ENCODE assay signal across 18 mouse cellular contexts in the genomic region with DNA sequence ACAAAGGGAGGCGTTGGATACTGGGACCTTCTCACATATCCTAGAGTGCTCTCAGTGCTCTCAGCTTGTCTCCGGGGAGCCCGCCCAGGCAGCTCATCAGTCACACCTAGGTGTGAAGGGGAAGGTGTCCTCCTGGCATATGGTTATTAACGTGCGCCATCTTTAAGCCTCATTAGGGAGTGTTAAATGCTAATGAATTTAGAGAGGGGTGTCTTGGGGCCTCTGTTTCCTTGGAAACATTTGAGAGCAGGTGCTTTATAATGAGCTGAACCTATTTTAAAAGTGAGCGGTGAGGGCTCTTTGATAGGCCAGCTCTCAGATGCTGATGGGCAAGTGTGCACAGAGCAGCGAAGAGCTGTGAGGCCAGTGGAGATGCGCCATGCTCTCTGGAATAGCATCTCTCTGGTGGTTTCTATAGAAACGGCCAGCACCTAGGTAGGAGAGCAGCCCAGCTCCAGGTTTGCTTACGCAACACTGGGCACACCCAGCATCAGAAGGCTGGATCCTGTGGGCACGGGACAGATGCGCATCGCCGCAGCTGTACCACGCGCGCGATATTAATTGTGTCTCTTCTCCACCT. TPM values are rescaled to one million over a fixed set of nuclear protein-coding genes. Genes with fewer than 3 reads are reported as not detected.
DNase-seq lines count a peak whose midpoint lies in the region; ATAC-seq and TF ChIP-seq lines count a peak whose summit lies in the region.
"Had no signal": no experiment of that assay in that cellular context is flagged by ENCODE, and none has a peak within 500 bp of the region (broad histone marks: within the 10 kb centered on the region; RNA-seq: fewer than 3 reads in every experiment).

No protein-coding gene starts in this region.

- no peak for DNase-seq in forebrain, embryonic 11.5 days (ENCODE audit: low spot score)
- DNase-seq in forebrain, embryonic 10.5 days (ENCODE audit: extremely low spot score, low spot score): no peak
- peak; percentile 33 for DNase-seq in right cerebral cortex, postnatal 25 days
- DNase-seq in right cerebral cortex, postnatal 10 days (ENCODE audit: low spot score in 2 of 2): no peak
- peak; percentile 44 for DNase-seq in hindbrain, postnatal 0 days (ENCODE audit: low spot score)
- no peak for DNase-seq in kidney, adult 11 months
- DNase-seq in gastrocnemius, adult 8-10 months (ENCODE audit: low spot score in 2 of 2): no peak
- DNase-seq: adrenal gland, postnatal 36 days; cerebellum, adult 11-12 months; kidney, adult 2 months; layer of hippocampus, postnatal 36 days; liver, embryonic 13.5 days; thymus, adult 18-20 months had no signal

- TF ChIP-seq CTCF in hindbrain, postnatal 0 days (IDR thresholded peaks at IDR 0.05; ENCODE audit: low read depth): no peak

- no peaks in the 10 kb centered on the region for H3K27me3 ChIP-seq in forebrain, embryonic 11.5 days (ENCODE audit: control insufficient read depth, insufficient read depth, low read length)
- H3K27me3 ChIP-seq in forebrain, embryonic 10.5 days (ENCODE audit: poor library complexity, severe bottlenecking): no peaks in the 10 kb centered on the region
- H3K27me3 ChIP-seq in hindbrain, postnatal 0 days (ENCODE audit: insufficient read depth, low read length): no peaks in the 10 kb centered on the region
- H3K27me3 ChIP-seq: heart, embryonic 13.5 days; liver, embryonic 13.5 days had no signal

- H3K9me3 ChIP-seq in forebrain, embryonic 11.5 days (ENCODE audit: control insufficient read depth, low read length): no peaks in the 10 kb centered on the region
- H3K9me3 ChIP-seq in forebrain, embryonic 10.5 days: no peaks in the 10 kb centered on the region
- H3K9me3 ChIP-seq in hindbrain, postnatal 0 days (ENCODE audit: low read length): no peaks in the 10 kb centered on the region
- H3K9me3 ChIP-seq: heart, embryonic 13.5 days; limb, embryonic 10.5 days; liver, embryonic 13.5 days had no signal

- peak; percentile 71 for ATAC-seq in forebrain, embryonic 11.5 days (replicated peaks; ENCODE audit: low FRiP score)
- peak; percentile 73 for ATAC-seq in hindbrain, postnatal 0 days
- no peak for ATAC-seq in granulocyte monocyte progenitor cell, adult 5-6 weeks (replicated peaks; ENCODE audit: poor library complexity, severe bottlenecking)
- ATAC-seq: lung, postnatal 0 days had no signal

- H3K27ac ChIP-seq in forebrain, embryonic 11.5 days (ENCODE audit: low read depth, low read length): no peak overlapping the region; the same call in 1 of the 2 replicates
- no peak overlapping the region for H3K27ac ChIP-seq in forebrain, embryonic 10.5 days
- no peak overlapping the region for H3K27ac ChIP-seq in hindbrain, postnatal 0 days
- H3K27ac ChIP-seq: heart, embryonic 13.5 days; limb, embryonic 10.5 days; liver, embryonic 13.5 days had no signal

- no peak overlapping the region for H3K4me3 ChIP-seq in forebrain, embryonic 11.5 days (ENCODE audit: low read depth, low read length)
- no peak overlapping the region for H3K4me3 ChIP-seq in forebrain, embryonic 10.5 days
- no peak overlapping the region for H3K4me3 ChIP-seq in hindbrain, postnatal 0 days (ENCODE audit: low read length)
- H3K4me3 ChIP-seq: heart, embryonic 13.5 days; limb, embryonic 10.5 days; liver, embryonic 13.5 days had no signal

- WGBS in forebrain, embryonic 11.5 days: 74% methylated on average over 18 of the region's 18 CpGs
- WGBS in forebrain, embryonic 10.5 days: 86% methylated on average over 18 of the region's 18 CpGs
- WGBS in hindbrain, postnatal 0 days: 52% methylated on average over 18 of the region's 18 CpGs

- H3K9ac ChIP-seq in forebrain, embryonic 11.5 days (ENCODE audit: low read length): no peak overlapping the region
- H3K9ac ChIP-seq in hindbrain, postnatal 0 days (replicated peaks; ENCODE audit: low read length): no peak overlapping the region
- H3K9ac ChIP-seq: heart, embryonic 13.5 days; liver, embryonic 13.5 days had no signal

- 0 out of 2 replicates have a peak, but pooled peaks cover 3% of the 10 kb centered on the region for H3K4me1 ChIP-seq in forebrain, embryonic 11.5 days (replicated peaks; ENCODE audit: control insufficient read depth, insufficient read depth, low read length)
- peaks cover 16% of the 10 kb centered on the region for H3K4me1 ChIP-seq in forebrain, embryonic 10.5 days
- no peaks in the 10 kb centered on the region for H3K4me1 ChIP-seq in hindbrain, postnatal 0 days (ENCODE audit: insufficient read depth, low read length)
- H3K4me1 ChIP-seq: heart, embryonic 13.5 days; liver, embryonic 13.5 days had no signal

- no peak overlapping the region for H3K4me2 ChIP-seq in forebrain, embryonic 11.5 days (ENCODE audit: low read depth, low read length, severe bottlenecking)
- H3K4me2 ChIP-seq in hindbrain, postnatal 0 days (ENCODE audit: low read depth, low read length): peak overlapping the region; percentile 21; the same call in 1 of the 2 replicates
- H3K4me2 ChIP-seq: heart, embryonic 13.5 days; liver, embryonic 13.5 days had no signal

- H3K36me3 ChIP-seq in forebrain, embryonic 11.5 days (ENCODE audit: control insufficient read depth, insufficient read depth, low read length): no peaks in the 10 kb centered on the region
- H3K36me3 ChIP-seq in forebrain, embryonic 10.5 days (replicated peaks): no peaks in the 10 kb centered on the region
- H3K36me3 ChIP-seq in hindbrain, postnatal 0 days (ENCODE audit: insufficient read depth, low read length): no peaks in the 10 kb centered on the region
- H3K36me3 ChIP-seq: heart, embryonic 13.5 days; limb, embryonic 10.5 days; liver, embryonic 13.5 days had no signal

RNA-seq across cellular contexts. Expression of gene Begain, which starts 57.9 kb away (rescaled TPM):
- 6.6 and 7.3 TPM in 2 replicates for polyA plus RNA-seq in forebrain, embryonic 11.5 days (2014; fragmentation: Nextera tagmentation; extraction: Ambion mirVana)
- 2.2 and 2.3 TPM in 2 replicates for polyA plus RNA-seq in forebrain, embryonic 10.5 days (2016; fragmentation: Nextera tagmentation; extraction: Ambion mirVana)
- total RNA-seq in hindbrain, postnatal 0 days (2014; rRNA removed): 60.4 and 76.9 TPM in 2 replicates
- 20.2 and 22.4 TPM in 2 replicates for polyA plus RNA-seq in hindbrain, postnatal 0 days (2015; fragmentation: Nextera tagmentation; extraction: Ambion mirVana)
- 0.47 TPM in 1 of 2 replicates, not detected in the other for total RNA-seq in granulocyte monocyte progenitor cell, adult 5-6 weeks (2014; fragmentation: Nextera tagmentation)
- not detected in 2 replicates for total RNA-seq in granulocyte monocyte progenitor cell, adult 5-6 weeks (2017)
- total RNA-seq in gastrocnemius, adult 8-10 months (2022): under 1 TPM in 2 of 4 experiments, not detected in 2; 0.13 to 0.31 TPM
- total RNA-seq: megakaryocyte, adult 5-6 weeks had no signal

Comparison
In these comparisons a context has a peak if more than half of its experiments do, and no peak if none do; other contexts are left out.
1. DNase-seq: peak in right cerebral cortex, postnatal 25 days (single experiment) and hindbrain, postnatal 0 days (single experiment); none in forebrain, embryonic 11.5 days (single experiment), forebrain, embryonic 10.5 days (single experiment), right cerebral cortex, postnatal 10 days (0 of 2), kidney, adult 11 months (single experiment) and gastrocnemius, adult 8-10 months (0 of 2).
2. RNA of gene Begain, which starts 57.9 kb away (total RNA-seq): 60.4 to 76.9 TPM in hindbrain, postnatal 0 days; 0.13 to 0.31 TPM in gastrocnemius, adult 8-10 months and 0.47 TPM in granulocyte monocyte progenitor cell, adult 5-6 weeks; every median in the first group is over 10 times any median in the second.